Mouse (Mus musculus): ENCODE data around the gene Tbc1d14. TPM values are rescaled to one million over a fixed set of nuclear protein-coding genes. Genes with fewer than 3 reads are reported as not detected.

Gene Tbc1d14
- polyA plus RNA-seq, 1 experiment from 2014 or later = 30.3 TPM

DNA sequence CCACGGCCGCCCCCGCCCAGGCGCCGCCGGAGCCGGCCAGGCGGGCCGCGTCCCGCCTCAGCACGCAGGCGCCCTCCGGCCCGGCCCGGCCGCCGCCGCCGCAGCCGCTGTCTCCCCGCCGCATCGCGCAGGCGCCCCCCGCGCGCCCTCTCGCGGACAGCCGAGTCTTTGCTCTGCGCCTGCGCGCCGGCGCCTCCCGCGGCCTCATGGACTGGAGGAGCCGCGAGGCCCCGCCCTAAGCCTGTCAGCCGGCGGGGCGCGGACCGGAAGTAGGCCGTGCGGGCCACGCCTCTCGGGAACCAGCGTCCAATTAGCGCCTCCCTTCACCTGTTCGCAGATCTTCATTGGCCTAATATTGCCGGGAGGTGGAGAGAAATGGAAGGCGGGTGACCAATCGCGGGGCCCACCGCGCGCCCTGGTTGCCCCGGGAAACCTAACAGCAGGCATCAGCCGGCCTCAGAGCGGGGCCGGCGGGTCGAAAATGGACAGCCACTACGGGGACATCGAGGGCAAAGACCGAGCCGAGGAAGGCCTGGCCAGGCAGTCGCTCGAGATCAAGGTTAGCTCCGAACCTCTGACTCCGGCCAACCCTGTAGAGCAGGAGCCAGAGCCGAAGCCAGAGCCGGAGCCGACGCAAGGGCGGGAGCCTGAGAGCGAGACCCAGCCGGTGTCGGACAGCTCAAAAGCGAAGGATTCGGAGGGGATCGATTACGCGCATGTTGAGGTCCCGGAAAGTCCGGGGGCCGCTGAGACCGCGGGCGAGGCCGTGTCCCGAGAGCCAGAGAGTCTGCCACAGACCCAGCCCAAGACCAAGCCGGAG lies 108.7 kb downstream of the Tbc1d14 start, which contains the start of the genes Tada2b and Ccdc96:
Gene Tada2b (minus strand): TSS at position 115 of the 820 bp plus-strand sequence.
Gene Ccdc96 (plus strand): TSS at position 418 of the 820 bp plus-strand sequence.
- peak; percentile 99 for ATAC-seq
- peak within 1 kb of the TSS; percentile 71 for H3K27ac ChIP-seq
- peak within 1 kb of the TSS; percentile 97 for H3K4me2 ChIP-seq (replicated peaks)
- peaks cover 23% of the 10 kb centered on the region for H3K4me1 ChIP-seq (replicated peaks)
- H3K9me3 ChIP-seq = no peaks in the 10 kb centered on the region
- H3K36me3 ChIP-seq = no peaks in the 10 kb centered on the region
- peak within 1 kb of the TSS; percentile 93 for H3K4me3 ChIP-seq (replicated peaks)
- peaks cover 10% of the 10 kb centered on the region; the same call in 1 of the 2 replicates for H3K27me3 ChIP-seq (replicated peaks)
- peak within 1 kb of the TSS; percentile 91 for H3K9ac ChIP-seq
- under 1% methylated on average over 86 of the region's 97 CpGs for WGBS

DNA sequence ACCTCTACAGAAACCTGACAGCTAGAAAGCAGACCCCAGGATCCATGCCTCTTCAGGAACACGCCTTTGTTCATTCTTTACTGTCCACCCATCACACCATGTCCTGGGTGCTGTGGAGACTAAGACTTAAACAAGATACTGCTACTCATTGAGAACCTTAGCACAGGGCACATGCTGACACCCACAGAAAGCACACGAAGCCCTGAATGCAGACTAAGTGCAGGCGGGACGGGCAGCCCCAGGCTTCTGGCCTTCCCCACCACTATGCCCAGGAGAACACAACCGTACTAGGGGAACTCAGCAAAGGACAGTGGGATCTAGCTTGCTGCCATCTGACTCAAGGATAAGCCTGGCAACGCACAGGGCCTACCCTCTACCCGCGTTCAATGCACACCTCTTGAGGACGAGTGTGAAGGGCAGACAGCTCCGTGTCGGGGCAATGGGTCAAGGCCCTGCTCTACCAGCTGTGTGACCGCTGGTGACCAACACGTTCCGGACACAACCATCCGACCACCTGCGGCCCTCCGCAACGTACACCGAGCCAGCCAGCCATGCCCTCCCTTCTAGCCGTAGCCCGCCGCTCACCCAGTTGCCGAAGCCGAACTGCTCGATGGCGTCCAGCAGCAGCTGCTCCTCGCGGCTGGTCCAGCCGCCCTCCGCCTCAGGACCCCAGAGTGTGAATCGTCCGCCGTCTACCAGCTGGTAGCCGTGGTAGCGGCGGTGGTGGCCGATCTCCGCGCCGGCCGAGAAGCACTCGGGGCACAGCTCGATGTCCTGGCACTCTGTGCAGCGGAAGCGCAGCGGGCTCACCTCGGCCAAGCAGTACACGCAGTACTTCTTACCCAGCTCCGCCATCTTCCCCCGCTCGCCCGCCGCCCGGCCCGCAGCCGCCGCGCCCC lies 109.6 kb downstream of the Tbc1d14 start:
- peaks cover 10% of the 10 kb centered on the region; the same call in 1 of the 2 replicates for H3K27me3 ChIP-seq (replicated peaks)
- peak overlapping the region; percentile 77 for H3K4me2 ChIP-seq (replicated peaks)
- peak overlapping the region; percentile 93 for H3K4me3 ChIP-seq (replicated peaks)
- H3K4me1 ChIP-seq (replicated peaks) = peaks cover 23% of the 10 kb centered on the region
- H3K27ac ChIP-seq = peak overlapping the region; percentile 71
- no peaks in the 10 kb centered on the region for H3K36me3 ChIP-seq
- no peaks in the 10 kb centered on the region for H3K9me3 ChIP-seq
- ATAC-seq = peak; percentile 68
- under 1% methylated on average over 58 of the region's 58 CpGs for WGBS
- H3K9ac ChIP-seq = peak overlapping the region; percentile 91

DNA sequence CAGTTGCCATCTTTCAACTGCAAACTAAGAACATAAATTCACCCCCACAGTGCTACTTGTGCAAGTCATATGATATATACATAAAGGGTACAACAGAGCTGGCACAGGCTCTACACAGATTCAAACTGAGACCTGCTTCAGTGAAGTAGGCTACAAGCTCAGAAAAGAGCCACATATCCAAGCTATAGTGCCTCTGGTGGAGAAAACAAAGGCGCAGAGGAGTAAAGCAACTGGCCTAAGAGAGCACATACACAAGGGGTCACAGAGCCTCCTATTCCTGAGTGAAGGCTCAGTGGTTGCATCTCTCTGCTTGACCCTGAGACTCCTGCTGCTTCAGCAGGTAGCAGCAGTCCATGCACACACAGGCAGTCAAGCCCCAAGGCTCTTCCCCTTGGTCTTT lies 112.0 kb downstream of the Tbc1d14 start:
- Histone ChIP-seq H3K36me3 (0 out of 2 replicates have a peak, but pooled peaks cover 3% of the 10 kb centered on the region), H3K4me3 (replicated peaks) (no peak overlapping the region), H3K4me1 (replicated peaks) (peaks cover 23% of the 10 kb centered on the region), H3K9ac (no peak overlapping the region), H3K27me3 (replicated peaks) (peaks cover 10% of the 10 kb centered on the region; the same call in 1 of the 2 replicates), H3K4me2 (replicated peaks) (no peak overlapping the region), H3K27ac (no peak overlapping the region), H3K9me3 (no peaks in the 10 kb centered on the region)
- 50% methylated on average over 1 of the region's 1 CpGs for WGBS
- no peak for ATAC-seq

GRCm38 (mm10) chr5:36480398-36480797 lies 112.7 kb downstream of the Tbc1d14 start:
- Histone ChIP-seq H3K9me3 (no peaks in the 10 kb centered on the region), H3K4me2 (replicated peaks) (no peak overlapping the region), H3K27ac (no peak overlapping the region), H3K4me1 (replicated peaks) (peaks cover 23% of the 10 kb centered on the region), H3K4me3 (replicated peaks) (no peak overlapping the region), H3K36me3 (0 out of 2 replicates have a peak, but pooled peaks cover 4% of the 10 kb centered on the region), H3K9ac (no peak overlapping the region), H3K27me3 (replicated peaks) (peaks cover 4% of the 10 kb centered on the region; the same call in 1 of the 2 replicates)
- WGBS = 91% methylated on average over 4 of the region's 4 CpGs
- ATAC-seq = no peak

DNA sequence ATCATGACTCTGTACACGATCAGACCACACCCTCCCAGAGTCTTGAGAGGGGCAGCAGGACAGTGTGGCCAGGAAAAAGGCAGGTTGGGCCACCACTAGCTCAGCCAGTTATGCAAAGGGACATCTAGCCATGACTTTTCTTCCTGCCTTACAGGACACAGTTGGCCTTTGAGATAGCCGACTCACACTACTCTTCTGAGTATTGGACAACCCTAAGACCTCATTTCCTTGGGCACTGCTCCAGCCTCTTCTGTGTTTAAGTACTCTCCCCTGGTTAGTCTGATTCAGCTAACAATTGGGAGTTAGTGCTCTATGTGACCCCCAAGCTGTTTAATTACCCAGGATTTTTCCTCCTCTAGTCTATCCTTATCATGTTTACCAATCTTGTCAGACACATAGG lies 113.3 kb downstream of the Tbc1d14 start:
- Histone ChIP-seq H3K9me3 (no peaks in the 10 kb centered on the region), H3K9ac (no peak overlapping the region), H3K27ac (no peak overlapping the region), H3K27me3 (replicated peaks) (no peaks in the 10 kb centered on the region), H3K4me1 (replicated peaks) (peaks cover 20% of the 10 kb centered on the region), H3K4me3 (replicated peaks) (no peak overlapping the region), H3K36me3 (0 out of 2 replicates have a peak, but pooled peaks cover 7% of the 10 kb centered on the region), H3K4me2 (replicated peaks) (no peak overlapping the region)
- 67% methylated on average over 2 of the region's 2 CpGs for WGBS
- ATAC-seq = no peak

DNA sequence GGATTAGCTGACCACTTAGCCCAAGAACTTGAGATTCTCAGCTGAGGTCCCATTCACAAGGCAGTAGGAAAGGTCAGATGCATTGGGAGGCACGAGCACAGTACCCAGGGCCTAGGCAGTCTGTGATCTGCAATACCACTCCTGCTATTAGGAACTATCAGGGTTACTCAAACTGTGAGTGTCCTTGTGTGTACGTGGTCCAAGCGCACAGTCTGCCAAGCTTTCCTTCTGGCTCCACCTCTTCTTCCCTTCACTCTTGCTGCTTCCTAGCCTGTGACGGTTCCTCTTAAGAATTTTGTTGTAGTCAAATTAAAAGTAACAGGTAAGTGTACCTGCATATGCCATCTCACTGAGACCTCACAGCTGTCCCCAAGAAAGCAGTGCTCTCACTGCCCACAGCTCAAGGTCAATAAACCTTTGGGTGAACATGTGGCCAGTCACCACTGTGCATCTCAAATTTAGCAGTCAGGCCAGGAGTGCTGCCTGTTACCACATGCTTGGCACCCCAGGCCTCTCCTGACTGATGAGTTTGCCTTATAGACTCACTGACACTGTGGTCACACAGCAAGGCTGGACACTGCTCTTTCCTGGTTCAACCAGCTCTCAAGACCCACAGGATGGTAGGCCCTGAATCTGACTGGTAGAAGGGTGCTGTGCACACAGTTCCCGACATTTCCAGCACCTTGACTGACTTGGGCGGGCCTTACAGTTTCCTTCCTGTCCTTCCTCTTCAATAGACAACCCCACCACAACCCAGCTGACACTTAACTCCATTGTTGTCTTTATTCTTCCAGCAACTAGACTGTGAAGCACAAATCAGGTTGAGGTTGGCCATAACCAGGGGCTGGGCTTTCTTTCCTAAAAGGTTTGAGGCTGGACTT lies 114.3 kb downstream of the Tbc1d14 start:
- Histone ChIP-seq H3K9me3 (no peaks in the 10 kb centered on the region), H3K27me3 (replicated peaks) (no peaks in the 10 kb centered on the region), H3K4me3 (replicated peaks) (no peak overlapping the region), H3K4me1 (replicated peaks) (peaks cover 18% of the 10 kb centered on the region), H3K9ac (no peak overlapping the region), H3K4me2 (replicated peaks) (no peak overlapping the region), H3K36me3 (peaks cover 10% of the 10 kb centered on the region; the same call in 1 of the 2 replicates), H3K27ac (no peak overlapping the region)
- no peak for ATAC-seq
- 89% methylated on average over 6 of the region's 6 CpGs for WGBS

GRCm38 (mm10) chr5:36477486-36477885 lies 115.6 kb downstream of the Tbc1d14 start:
- no peak overlapping the region for H3K4me3 ChIP-seq (replicated peaks)
- H3K4me2 ChIP-seq (replicated peaks) = no peak overlapping the region
- H3K36me3 ChIP-seq = peaks cover 19% of the 10 kb centered on the region
- ATAC-seq = no peak
- H3K27me3 ChIP-seq (replicated peaks) = no peaks in the 10 kb centered on the region
- WGBS = 83% methylated on average over 3 of the region's 3 CpGs
- no peaks in the 10 kb centered on the region for H3K9me3 ChIP-seq
- H3K4me1 ChIP-seq (replicated peaks) = peaks cover 8% of the 10 kb centered on the region
- no peak overlapping the region for H3K27ac ChIP-seq
- no peak overlapping the region for H3K9ac ChIP-seq

DNA sequence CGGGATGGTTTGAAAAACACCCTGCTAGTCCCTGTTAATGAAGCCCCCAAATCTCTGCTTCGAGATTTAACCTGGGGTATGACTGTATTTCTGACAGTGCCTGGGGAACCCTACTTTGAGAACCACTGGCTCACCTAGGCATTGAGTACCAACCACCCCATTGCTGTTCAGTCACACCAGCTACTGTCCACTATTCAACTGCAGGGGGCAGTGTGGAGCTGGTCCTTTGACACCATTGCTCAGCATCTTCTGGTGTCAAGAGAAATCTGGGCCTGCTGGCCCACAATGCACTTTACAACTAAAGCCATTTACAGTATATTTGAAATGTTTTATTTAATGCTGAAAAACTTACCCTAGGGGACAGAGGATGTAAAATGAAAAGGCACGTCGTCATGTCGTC lies 118.8 kb downstream of the Tbc1d14 start:
- Histone ChIP-seq H3K4me1 (replicated peaks) (no peaks in the 10 kb centered on the region), H3K27me3 (replicated peaks) (no peaks in the 10 kb centered on the region), H3K36me3 (peaks cover 47% of the 10 kb centered on the region), H3K27ac (no peak overlapping the region), H3K9me3 (no peaks in the 10 kb centered on the region), H3K4me3 (replicated peaks) (no peak overlapping the region), H3K9ac (no peak overlapping the region), H3K4me2 (replicated peaks) (no peak overlapping the region)
- ATAC-seq = peak; percentile 71
- WGBS = 91% methylated on average over 5 of the region's 5 CpGs

DNA sequence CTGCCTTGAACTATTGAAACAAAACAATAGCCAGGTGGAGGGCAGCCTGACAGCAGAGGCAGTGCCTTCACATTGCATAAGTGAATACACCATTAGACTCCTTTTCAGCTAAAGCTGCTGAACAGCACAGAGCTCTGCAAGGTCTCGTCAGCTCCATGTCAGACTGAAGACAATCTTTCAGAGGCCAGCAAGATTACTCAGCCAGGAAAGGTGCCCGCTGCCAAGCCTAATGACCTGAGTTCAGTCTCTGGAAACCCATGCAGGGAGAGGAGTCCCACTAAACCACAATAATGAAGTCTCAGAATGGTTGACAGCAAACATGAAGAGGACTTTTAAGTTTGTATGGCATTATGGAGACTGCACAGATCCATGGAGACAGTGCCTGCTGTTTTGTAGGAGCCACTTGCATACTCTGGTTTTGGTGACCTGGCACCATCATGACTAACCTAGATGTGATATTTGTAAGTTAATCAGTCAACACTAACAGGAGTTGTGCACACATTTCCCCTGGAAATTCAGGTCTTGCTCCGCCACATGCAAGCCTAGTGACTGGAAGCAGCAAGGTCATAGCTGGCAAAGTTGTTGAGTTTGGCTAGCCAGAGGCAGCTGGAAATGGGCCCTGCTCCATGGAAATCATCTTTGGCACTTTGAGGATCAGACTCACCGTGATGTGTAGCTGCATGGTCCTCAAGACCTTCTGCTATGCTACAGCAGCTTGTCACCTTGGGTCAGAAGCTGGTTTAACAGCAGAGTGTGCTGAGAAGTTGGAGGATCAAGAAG lies 120.0 kb downstream of the Tbc1d14 start:
- H3K36me3 ChIP-seq = peaks cover 51% of the 10 kb centered on the region
- no peak overlapping the region for H3K27ac ChIP-seq
- no peak overlapping the region for H3K4me3 ChIP-seq (replicated peaks)
- 87% methylated on average over 4 of the region's 4 CpGs for WGBS
- no peaks in the 10 kb centered on the region for H3K9me3 ChIP-seq
- no peaks in the 10 kb centered on the region for H3K27me3 ChIP-seq (replicated peaks)
- no peak overlapping the region for H3K4me2 ChIP-seq (replicated peaks)
- no peak for ATAC-seq
- H3K4me1 ChIP-seq (replicated peaks) = no peaks in the 10 kb centered on the region
- H3K9ac ChIP-seq = no peak overlapping the region

DNA sequence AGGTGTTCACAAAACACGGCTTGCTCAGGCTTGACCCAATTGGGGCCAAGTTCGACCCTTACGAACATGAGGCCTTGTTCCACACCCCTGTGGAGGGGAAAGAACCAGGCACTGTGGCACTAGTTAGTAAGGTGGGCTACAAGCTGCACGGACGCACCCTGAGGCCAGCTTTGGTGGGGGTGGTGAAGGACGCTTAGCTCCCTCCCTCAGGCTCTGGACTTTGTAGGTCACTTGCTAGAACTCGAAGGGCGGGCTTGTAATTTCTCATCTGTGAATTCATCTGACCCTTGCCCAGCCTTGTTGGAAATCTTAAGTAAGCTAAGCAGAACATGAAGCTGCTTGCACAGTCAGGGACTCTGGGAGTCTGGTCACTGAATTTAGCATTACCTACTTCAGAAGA lies 121.9 kb downstream of the Tbc1d14 start:
- Histone ChIP-seq H3K4me3 (replicated peaks) (no peak overlapping the region), H3K9me3 (no peaks in the 10 kb centered on the region), H3K9ac (no peak overlapping the region), H3K4me1 (replicated peaks) (peaks cover 2% of the 10 kb centered on the region; the same call in 1 of the 2 replicates), H3K36me3 (peaks cover 48% of the 10 kb centered on the region), H3K27ac (no peak overlapping the region), H3K27me3 (replicated peaks) (no peaks in the 10 kb centered on the region), H3K4me2 (replicated peaks) (no peak overlapping the region)
- 95% methylated on average over 8 of the region's 8 CpGs for WGBS
- ATAC-seq = no peak

- no peak for ATAC-seq
- H3K4me1 ChIP-seq (replicated peaks) = peaks cover 8% of the 10 kb centered on the region; the same call in 1 of the 2 replicates
- peak overlapping the region; percentile 83 for H3K4me2 ChIP-seq (replicated peaks)
- 20% methylated on average over 8 of the region's 8 CpGs for WGBS
- H3K9ac ChIP-seq = peak overlapping the region; percentile 77
- H3K36me3 ChIP-seq = peaks cover 20% of the 10 kb centered on the region
- H3K4me3 ChIP-seq (replicated peaks) = peak overlapping the region; percentile 82
- no peaks in the 10 kb centered on the region for H3K27me3 ChIP-seq (replicated peaks)
- H3K27ac ChIP-seq = no peak overlapping the region
- H3K9me3 ChIP-seq = no peaks in the 10 kb centered on the region
These were observed 127.2 kb downstream of the Tbc1d14 start for GRCm38 (mm10) chr5:36465889-36466288.
